Mouse (Mus musculus) liver, adult (tissue): ENCODE results near the gene C1d.

Experiments used
- GATA4 ChIP-seq: IDR thresholded peaks from 2 replicates; pipeline ENCODE4 v1.6.1; 2014; ENCODE audit warnings: mild to moderate bottlenecking, low read length; ENCODE audit not compliant: insufficient replicate concordance

C1d gene

DNA sequence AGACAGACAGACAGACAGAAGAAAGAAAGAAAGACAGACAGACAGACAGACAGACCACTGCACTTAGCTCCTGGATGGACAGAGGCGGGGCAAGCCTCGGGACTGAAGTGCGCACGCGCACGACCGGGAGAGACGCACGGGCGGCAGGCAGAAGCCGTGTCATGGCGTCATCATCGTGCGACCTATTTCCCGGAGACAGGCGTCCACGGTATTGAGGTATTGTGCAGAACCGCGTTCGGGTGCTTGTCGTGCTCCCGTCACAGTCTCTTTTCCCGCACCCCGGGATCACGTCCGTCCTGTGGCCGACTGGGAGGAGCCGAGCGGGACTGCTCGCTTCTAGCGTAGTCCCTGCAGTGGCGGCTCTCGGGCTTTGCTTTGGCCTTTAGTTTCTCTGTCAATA lies at the start of gene C1d:
Gene C1d, plus strand, starts transcription at position 137 of the 400 bp plus-strand sequence.
- no peak for TF ChIP-seq GATA4

DNA sequence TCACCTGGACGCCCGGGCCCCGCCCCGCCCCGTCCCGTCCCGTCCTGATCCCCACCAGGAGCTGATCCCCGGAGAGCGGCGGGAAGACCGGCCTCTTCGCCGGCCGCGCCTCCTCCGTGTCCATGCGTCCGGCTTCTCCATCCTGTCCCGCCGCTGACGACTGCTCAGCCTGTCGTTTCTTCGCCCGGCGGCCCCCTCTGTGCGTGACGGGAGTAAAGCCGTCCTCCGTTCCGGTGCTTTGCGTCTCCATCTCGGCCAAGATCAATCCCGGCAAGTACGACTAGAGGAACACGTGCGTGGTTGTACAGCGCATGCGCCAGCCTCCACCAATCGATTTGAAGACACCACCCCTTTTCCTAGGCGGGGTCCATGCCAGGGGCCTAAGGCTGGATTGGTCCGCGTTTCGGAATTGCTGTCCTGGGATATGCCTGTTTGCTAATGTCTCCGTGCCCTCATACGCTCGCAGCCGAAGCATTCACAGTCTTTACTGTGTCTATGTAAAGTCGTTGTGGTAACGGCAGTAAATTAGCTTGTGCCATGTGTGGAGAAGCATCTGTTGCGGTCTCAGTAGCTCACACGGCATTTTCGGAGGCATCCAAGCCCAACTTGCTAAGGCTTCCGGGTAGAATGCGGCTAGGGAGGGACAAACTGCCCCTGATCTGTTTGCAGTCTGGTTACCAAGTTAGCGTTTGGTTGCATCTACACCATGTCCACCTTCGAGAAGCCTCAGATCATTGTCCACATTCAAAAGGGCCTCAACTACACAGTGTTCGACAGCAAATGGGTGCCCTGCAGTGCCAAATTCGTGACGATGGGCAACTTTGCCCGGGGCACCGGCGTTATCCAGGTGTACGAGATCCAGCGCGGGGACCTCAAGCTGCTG lies 45.9 kb upstream of the C1d start, which contains the start of gene Pno1:
Gene Pno1, minus strand, starts transcription at position 311 of the 883 bp plus-strand sequence.
- no peak for TF ChIP-seq GATA4

DNA sequence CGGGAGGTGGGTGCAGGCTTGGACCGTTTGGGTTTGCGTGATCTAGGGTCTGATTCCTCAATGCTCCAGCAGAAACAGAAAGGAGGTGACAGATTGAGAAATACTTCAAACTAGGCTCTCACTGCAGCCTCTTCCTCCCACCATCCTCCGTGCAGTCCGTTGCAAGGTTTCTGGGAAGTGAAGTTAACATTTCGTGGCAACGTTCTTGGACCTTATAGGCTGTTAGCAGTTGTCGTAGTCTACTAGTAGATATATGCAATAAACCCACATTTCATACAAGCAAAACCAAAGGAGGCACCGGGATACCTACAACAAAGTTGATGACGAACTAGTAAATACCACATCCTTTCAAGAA lies 45.3 kb upstream of the C1d start:
- TF ChIP-seq GATA4, result no peak

DNA sequence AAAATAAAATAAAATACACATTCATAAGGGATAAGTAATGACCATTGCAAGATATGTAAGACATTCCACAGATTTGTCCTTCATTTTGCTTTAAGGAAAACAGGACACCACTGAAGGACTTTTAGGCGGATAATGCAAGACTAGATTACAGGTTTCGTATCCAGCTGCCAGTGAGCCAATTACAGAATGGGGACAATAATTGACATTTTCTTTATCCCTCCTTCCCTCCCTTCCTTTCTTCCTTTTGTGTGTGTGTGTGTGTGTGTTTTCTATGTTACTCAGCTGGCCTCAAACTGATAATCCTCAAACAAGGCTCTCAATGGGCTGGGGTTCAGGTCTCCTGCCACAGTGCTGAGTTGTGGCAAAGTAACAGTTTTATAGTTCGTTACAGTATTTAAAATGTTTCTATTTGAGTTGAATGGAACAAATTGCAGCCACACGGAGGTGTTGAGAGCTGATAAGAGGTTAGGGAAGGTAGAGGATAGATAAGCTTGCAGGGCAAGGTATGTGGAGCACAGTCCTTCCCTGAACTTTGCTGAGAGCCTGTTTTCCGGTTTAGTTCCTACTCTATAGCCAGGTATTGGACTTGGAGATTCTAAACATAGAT lies 44.4 kb upstream of the C1d start:
- no peak for TF ChIP-seq GATA4

DNA sequence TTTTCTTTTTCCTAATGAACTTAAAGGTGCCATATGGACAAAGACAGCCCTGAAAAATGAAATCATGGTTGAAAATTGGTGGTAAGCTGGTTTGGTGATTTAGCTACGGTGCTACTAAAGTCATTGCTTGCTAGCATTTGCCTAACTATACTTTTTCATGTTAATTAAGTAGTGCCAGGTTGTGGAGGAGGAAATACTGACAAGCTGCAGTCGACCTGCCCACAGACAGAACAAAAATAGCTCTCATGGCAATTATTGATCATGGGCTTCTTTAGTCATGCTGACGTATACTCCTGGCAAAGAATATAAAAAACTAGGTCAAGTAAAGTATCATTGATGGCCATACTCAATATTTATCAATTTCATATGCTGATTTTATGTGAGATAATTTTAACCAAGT lies 41.9 kb upstream of the C1d start:
- no peak for TF ChIP-seq GATA4

GRCm38 (mm10) chr11:17221126-17221525 lies 36.3 kb upstream of the C1d start:
- no peak for TF ChIP-seq GATA4

GRCm38 (mm10) chr11:17232792-17233191 lies 24.6 kb upstream of the C1d start:
- no peak for TF ChIP-seq GATA4

- TF ChIP-seq GATA4, result no peak
Measured at GRCm38 (mm10) chr11:17236449-17237037, 20.8 kb upstream of the C1d start.

- no peak for TF ChIP-seq GATA4
Measured at GRCm38 (mm10) chr11:17248715-17249114, 8.7 kb upstream of the C1d start.

GRCm38 (mm10) chr11:17256813-17257365 lies 490 bp upstream of the C1d start:
- no peak for TF ChIP-seq GATA4

- no peak for TF ChIP-seq GATA4
Measured at GRCm38 (mm10) chr11:17257861-17258260, 482 bp downstream of the C1d start.

GRCm38 (mm10) chr11:17267176-17267575 lies 9.8 kb downstream of the C1d start:
- TF ChIP-seq GATA4, result no peak

- TF ChIP-seq GATA4, result no peak
Measured at GRCm38 (mm10) chr11:17268801-17269200, 11.4 kb downstream of the C1d start.

- no peak for TF ChIP-seq GATA4
Measured at GRCm38 (mm10) chr11:17279959-17280358, 22.6 kb downstream of the C1d start.

GRCm38 (mm10) chr11:17284055-17284454 lies 26.7 kb downstream of the C1d start:
- TF ChIP-seq GATA4, result no peak

GRCm38 (mm10) chr11:17288884-17289283 lies 31.5 kb downstream of the C1d start:
- TF ChIP-seq GATA4, result no peak
